Mouse (Mus musculus): ENCODE data around the gene Zfp763.
"Not testable (repeated sequence)": the region's sequence is repeated elsewhere in the genome, so short reads cannot be mapped to it uniquely, and the experiment has no call there.

The Zfp763 gene

DNA sequence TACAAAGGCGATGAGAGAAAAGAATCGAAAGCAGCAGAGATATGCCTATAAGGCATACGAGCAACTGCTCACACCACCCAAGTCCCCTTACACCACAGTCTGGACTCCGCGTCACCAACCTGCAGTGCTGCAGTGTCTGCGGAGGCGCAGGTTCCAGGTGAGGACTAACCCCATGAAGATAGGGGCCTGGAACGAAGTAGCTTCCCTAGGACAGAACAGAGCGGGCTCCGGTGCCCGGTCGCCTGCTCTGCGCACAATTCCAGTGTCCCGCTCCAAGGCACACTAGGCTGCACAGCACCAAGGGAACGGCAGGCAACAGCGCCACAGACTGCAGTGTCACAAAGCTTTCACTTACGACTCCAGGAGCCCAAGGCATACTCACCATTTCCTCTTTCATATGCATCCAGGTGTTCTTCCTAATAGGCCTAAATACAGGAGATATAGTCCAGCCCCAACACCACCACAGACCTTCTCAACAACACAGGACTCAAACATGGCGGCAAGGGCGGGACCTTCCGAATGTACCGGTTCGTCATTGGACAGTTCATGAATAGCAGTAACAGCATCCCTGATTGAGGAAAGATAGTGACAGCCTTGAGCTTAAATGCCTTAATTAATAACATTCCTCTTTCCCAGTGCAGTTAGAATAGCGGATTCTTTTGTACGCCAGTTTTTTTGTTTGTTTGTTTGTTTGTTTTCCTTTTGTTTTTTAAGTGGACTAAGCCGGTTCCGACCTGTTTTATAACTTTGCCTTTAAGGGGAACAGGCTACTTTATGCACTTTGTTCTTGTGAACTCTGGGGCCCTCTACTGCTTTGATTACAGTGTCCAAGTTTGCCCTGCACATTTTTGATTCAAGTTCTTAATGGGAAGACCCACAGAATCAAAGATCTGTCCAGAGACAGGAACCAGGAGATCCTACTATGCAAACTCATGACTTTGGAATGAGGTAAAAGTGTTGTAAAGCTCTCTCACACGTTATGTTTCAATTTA, at the start of gene Zfp763:
TSS of gene Zfp763 (minus strand) at position 503 of the 992 bp plus-strand sequence.
- peak; percentile 100 for ATAC-seq (ENCODE audit: low TSS enrichment)

DNA sequence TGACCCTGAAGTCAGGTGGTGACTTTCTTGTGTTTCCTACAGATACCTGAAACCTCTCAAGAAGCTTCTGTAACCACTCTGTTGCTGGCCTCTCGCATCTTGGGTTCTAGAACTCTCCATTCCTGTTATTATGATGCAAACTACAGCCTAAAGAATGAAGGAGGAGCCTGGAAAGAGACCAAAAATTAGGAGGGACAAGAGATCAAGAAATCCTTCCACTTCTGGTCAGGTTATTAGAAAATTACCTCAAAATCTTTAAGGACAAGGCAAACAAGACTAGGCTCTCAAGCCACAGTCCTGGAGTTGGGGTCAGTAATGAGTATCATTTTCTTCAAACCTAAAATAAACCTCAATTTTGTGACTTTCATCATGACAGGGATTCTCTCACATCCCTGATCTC, 34.8 kb upstream of the Zfp763 start, which contains the start of gene 4921501E09Rik:
TSS of gene 4921501E09Rik (minus strand) at position 101 of the 400 bp plus-strand sequence.
- no peak for ATAC-seq (ENCODE audit: low TSS enrichment)

DNA sequence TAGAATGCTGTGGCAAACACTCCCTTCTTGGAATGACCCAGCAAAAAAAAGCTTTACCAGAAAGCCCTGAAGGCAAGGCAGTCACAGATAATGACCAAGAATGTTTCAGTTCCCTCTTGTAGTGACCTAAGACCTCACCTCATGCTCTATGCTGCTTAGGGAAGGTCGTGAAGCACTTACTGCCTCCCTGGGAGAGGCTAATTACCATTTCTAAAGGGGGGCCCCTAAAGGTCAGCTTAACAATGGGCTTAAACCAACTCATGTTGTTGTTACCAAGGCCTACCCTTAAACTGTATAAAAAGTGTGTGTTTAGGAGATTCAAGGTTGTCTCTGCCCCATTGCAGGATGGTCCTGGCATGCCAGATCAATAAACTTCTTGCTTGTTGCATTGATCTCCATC, 29.8 kb upstream of the Zfp763 start:
- no peak for ATAC-seq (ENCODE audit: low TSS enrichment)

DNA sequence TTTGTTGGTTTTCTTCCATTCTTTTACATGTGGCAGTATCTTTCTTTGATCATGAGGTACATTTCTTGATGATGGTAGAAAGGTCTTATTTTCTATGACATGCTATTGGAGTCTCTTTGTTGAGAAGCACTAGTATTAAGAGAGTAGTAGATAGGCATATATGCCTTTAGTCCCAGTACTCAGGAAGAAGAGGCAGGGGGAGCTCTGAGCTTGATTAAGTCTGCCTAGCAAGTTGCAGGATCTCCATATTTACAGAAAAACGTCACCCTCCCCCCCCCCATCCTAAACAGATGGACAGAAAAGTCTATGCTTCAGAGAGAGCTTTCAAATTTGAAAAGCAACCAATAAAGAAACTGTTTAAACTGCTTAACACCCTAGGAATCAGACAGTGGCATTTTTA, 25.6 kb upstream of the Zfp763 start:
- ATAC-seq (ENCODE audit: low TSS enrichment): no peak

DNA sequence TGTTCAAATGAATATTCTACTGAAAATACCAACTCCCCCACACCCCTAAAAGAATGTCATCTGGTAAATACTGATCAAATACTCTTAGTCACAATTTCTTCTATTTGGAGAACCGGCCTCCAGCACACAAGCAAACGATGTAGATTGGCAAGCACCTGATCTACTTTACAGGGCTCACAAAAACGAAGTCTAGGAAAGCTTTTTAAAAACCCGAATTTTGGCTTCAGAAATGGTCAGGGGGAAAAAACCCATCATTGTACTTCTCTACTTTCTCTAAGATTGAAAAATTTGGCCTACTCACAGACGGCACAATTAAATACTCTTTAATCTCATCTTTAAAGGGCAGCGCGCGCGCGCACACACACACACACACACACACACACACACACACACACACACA, 826 bp downstream of the Zfp763 start:
- ATAC-seq (ENCODE audit: low TSS enrichment): no peak

DNA sequence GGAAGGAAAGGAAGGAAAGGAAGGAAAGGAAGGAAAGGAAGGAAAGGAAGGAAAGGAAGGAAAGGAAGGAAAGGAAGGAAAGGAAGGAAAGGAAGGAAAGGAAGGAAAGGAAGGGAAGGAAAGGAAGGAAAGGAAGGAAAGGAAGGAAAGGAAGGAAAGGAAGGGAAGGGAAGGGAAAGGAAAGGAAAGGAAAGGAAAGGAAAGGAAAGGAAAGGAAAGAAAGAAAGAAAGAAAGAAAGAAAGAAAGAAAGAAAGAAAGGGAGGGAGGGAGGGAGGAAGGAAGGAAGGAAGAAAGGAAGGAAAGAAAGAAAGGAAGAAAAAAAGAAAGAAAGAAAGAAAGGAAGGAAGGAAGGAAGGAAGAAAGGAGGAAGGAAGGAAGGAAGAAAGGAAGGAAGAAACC, 12.8 kb downstream of the Zfp763 start:
- not testable (repeated sequence) for ATAC-seq (ENCODE audit: low TSS enrichment)

DNA sequence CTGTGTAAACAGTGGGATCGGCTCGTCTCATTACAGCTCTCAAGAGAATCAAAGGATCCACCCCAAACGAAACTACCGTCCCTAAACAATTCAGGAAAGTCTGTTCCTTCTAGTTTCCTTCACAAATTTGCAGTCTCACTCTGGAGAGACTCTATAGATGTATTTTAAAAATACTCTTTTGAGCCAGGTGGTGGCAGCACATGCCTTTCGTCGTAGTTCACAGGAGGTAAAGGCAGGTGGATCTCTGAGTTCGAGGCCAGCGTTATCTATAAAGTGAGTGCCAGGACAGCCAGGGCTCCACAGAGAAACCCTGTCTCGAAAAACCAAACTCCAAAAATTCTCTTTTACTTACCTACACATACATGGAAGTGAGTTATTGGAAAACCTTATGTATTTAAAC, 24.9 kb downstream of the Zfp763 start:
- no peak for ATAC-seq (ENCODE audit: low TSS enrichment)

DNA sequence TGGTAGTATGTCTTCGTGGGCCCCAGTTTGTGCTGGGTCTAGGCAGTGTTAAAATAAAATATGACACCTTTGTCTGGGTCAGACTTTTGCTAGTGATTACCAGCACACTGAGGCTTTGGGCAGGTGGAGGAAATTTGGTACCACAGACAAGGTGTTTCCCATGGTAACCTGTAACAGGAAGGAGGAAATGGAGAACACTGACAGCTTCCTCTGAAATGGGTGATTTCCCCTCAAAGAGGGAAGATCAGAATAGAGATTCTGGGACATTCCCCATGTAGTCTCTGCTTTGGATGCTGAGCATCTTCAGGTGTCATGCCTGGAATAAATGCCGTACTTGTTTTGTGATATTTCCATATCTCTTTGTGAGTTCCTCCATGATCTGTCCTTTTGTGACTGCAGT, 34.7 kb downstream of the Zfp763 start:
- ATAC-seq (ENCODE audit: low TSS enrichment): no peak

DNA sequence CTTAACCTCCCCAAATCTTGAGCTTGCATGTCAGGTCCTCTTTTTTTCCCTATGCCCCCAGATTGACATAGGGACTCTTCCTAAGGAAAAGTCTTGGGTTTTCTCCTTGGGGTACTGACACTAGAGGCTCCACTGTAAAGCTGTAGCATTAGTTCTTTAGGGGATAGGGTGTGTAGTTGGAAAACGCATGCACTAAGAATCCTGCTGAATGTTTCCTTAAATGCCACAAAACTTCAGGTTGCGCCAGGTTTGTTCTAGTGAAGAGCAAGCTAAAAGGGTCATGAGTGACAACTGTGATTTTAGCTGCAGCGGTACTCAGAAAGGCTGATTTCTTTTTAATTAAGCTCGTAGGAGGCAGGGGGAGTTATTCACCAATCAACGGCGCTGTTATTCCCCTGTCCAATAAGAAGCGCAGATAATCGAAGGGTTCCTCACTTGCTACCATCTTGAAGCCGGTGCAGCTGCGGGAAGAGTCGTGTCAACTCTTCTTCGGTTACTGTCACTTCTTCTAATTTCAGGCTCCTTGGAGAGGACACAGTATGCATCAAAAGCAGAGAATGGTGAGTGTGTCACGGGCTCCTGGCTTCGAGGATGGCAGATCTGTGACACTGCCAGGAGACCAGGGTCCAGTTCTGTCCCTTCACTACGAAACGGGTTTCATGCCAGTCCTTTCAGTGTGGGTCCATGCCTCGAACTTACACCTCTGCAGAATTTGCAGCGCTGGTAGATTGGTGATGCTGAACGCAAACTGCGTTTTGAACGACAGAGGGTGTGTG, 40.3 kb downstream of the Zfp763 start, which contains the start of gene Zfp952:
TSS of gene Zfp952 (plus strand) at position 431 of the 776 bp plus-strand sequence.
- peak; percentile 99 for ATAC-seq (ENCODE audit: low TSS enrichment)

DNA sequence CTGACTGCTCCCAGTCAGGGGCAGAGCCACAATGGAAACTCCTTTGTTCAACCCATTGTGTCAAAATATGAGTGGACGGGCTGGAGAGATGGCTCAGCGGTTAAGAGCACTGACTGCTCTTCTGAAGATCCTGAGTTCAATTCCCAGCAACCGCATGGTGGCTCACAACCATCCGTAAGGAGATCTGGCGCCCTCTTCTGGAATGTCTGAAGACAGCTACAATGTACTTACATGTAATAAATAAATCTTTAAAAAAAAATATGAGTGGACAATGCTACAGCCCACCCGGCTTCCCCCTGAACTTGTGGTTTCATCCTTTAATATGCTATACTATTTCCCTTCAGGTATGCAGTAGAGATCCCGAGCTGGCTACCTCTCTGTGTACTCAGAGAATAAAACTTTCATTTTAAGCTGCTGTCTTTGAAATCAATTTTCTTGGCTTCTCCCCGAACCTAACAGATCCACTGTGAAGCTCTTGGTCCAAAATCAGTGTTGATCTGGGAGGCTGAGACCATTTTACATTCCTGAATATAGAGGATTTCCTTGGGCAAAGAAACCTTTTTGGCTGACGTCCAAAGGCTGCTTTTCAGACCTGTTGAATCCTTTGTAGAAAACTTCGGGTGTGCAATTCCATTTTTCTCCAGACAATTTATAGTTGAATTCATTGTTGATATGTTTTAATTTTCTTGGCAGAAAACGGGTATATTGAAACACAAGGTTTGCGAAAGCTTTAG, 41.1 kb downstream of the Zfp763 start:
- no peak for ATAC-seq (ENCODE audit: low TSS enrichment)

DNA sequence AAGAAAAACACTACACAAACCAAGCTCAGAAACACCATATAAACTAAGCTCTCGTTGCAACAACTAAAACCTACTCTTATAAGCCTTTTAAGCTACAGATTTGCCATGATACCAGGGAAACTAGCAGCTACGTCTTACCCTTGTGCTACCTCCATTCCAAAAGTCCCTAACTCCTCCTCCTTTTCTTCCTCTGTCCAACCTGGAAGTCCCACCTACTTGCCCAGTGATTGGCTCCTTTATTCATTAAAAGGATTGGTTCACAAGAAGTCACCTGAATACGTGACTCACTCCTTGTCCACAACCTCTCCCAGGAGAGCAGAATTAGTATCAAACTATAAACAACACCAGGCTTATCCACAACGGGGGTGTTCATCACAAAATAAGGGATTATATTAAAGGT, 46.9 kb downstream of the Zfp763 start:
- ATAC-seq (ENCODE audit: low TSS enrichment): no peak

DNA sequence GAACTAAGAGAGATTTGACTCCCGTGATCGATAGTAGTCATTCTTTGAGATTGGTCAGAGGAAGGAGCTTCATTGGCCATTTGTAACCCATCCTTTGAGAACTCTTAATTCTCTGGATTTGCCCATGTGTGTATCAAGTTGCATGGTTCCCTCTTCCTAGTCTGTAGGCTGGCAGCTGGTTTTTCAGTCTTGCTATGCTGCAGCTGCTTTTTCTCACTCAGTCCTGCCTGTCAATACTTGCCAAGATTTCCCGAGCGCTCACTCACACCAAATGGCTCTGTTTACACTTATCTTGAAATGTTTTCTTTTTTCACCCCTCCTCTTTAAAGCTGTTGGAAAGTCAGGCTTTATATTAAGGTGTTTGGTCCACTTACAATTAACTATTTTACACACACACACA, 51.8 kb downstream of the Zfp763 start:
- ATAC-seq (ENCODE audit: low TSS enrichment): no peak
